Mouse (Mus musculus) liver, embryonic 14.5 days (tissue): ENCODE results near the gene Thsd4.

Source experiments
- CTCF ChIP-seq: IDR thresholded peaks from 2 replicates; pipeline ENCODE4 v1.5.1; 2016; ENCODE audit warnings: antibody characterized with exemption, low read depth, control low read depth
- EP300 ChIP-seq: IDR thresholded peaks from 2 replicates; pipeline ENCODE4 v1.6.1; 2016; ENCODE audit warnings: antibody characterized with exemption, low read depth

- no peak for TF ChIP-seq EP300
- TF ChIP-seq CTCF = no peak
Measured at GRCm38 (mm10) chr9:60020444-60020843, 501.4 kb downstream of the Thsd4 start.
